Mouse (Mus musculus) forebrain, embryonic 11.5 days (tissue): ENCODE results near the gene Sec14l1. TPM values are rescaled to one million over a fixed set of nuclear protein-coding genes. Genes with fewer than 3 reads are reported as not detected.

Experiments
- ATAC-seq: fragments of 200-750 bp; cut with Nextera tagmentation; replicated peaks from 2 replicates; pipeline ENCODE4 v1.8.0; 2017; ENCODE audit warnings: moderate TSS enrichment; ENCODE audit not compliant: low FRiP score
- DNase-seq: peaks from one replicate; pipeline ENCODE4 v3.0.0-alpha.2; 2017; ENCODE audit warnings: low spot score
- H3K27ac ChIP-seq: fragments of 300-500 bp; sonication (generic); 2 replicates; pipeline ENCODE4 v1.5.1; 2014; ENCODE audit warnings: low read depth, low read length
- H3K27me3 ChIP-seq: fragments of 300-500 bp; sonication (generic); 2 replicates; pipeline ENCODE4 v1.6.1; 2014; ENCODE audit warnings: mild to moderate bottlenecking, low read length, mixed read lengths; ENCODE audit not compliant: control insufficient read depth, insufficient read depth
- H3K36me3 ChIP-seq: fragments of 300-500 bp; sonication (generic); 2 replicates; pipeline ENCODE4 v1.6.1; 2014; ENCODE audit warnings: mild to moderate bottlenecking, low read length, moderate library complexity, mixed read lengths; ENCODE audit not compliant: control insufficient read depth, insufficient read depth
- H3K4me1 ChIP-seq: fragments of 300-500 bp; sonication (generic); replicated peaks from 2 replicates; pipeline ENCODE4 v1.6.1; 2014; ENCODE audit warnings: low read length, mixed read lengths; ENCODE audit not compliant: control insufficient read depth, insufficient read depth
- H3K4me2 ChIP-seq: fragments of 300-500 bp; sonication (generic); 2 replicates; pipeline ENCODE4 v1.6.1; 2014; ENCODE audit warnings: low read depth, mild to moderate bottlenecking, low read length, moderate library complexity, mixed read lengths; ENCODE audit not compliant: severe bottlenecking
- H3K4me3 ChIP-seq: fragments of 300-500 bp; sonication (generic); 2 replicates; pipeline ENCODE4 v1.5.1; 2014; ENCODE audit warnings: low read depth, low read length
- H3K9ac ChIP-seq: fragments of 300-500 bp; sonication (generic); 2 replicates; pipeline ENCODE4 v1.6.1; 2014; ENCODE audit warnings: low read length
- H3K9me3 ChIP-seq: fragments of 300-500 bp; sonication (generic); 2 replicates; pipeline ENCODE4 v1.6.1; 2016; ENCODE audit warnings: low read length, mixed read lengths; ENCODE audit not compliant: control insufficient read depth
- WGBS: fragments of 180-500 bp; shearing (Covaris S2); extraction: QIAGEN DNeasy Blood & Tissue Kit; methylation state at CpG from one replicate; pipeline ENCODE4 v1.1.7; 2014; 5-methylcytosine and 5-hydroxymethylcytosine counted together
- polyA plus RNA-seq: library from polyadenylated mRNA; unstranded; fragments of >200 nt; fragmentation: Nextera tagmentation; extraction: Ambion mirVana; gene quantifications from 2 replicates; pipeline ENCODE4 v1.2.1, GENCODE M21; 2014

Sec14l1 gene
- polyA plus RNA-seq, 1 experiment from 2014 or later: 36.8 TPM

DNA sequence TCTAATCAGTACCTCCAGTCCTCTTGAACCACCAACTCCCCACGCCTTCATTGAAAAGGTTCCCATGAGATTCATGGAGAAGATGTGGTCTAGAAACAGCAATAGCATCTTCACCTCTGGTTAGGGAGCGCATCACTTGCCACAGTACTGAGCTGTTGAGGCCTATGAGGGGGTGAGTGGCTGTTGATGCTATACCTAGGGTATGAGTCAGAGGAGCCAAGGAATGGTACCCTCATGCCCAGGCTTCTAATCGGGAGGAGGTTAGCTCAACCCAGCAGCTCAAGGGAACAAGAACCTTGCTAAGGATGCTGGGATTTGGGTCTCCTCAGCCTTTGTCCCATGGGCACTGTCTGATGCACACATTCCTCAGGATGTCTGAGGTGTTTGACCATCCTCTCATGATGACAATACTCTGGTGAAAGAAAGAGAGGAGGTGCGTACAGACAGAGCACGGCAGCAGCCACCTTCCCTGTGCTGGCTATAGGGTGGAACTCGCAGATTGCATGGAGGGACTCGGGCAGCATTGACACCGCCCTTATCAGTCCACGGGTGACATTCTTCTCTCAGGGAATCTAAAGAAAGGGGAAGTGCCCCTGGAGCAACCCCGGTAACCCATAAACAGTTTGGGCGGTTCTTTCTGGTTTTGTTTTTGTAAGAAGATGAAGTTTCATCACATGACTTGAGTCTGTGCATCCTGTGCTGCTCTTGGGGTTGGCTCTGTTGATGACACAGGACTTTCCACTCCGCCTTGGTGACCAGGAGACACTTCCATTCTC, 5.6 kb upstream of the Sec14l1 start:
- no peak for ATAC-seq
- DNase-seq: no peak
- Histone ChIP-seq H3K4me2 (no peak overlapping the region), H3K9me3 (no peaks in the 10 kb centered on the region), H3K4me3 (no peak overlapping the region), H3K27me3 (no peaks in the 10 kb centered on the region), H3K36me3 (no peaks in the 10 kb centered on the region), H3K9ac (no peak overlapping the region), H3K4me1 (peaks cover 3% of the 10 kb centered on the region), H3K27ac (no peak overlapping the region)
- 88% methylated on average over 12 of the region's 12 CpGs for WGBS

DNA sequence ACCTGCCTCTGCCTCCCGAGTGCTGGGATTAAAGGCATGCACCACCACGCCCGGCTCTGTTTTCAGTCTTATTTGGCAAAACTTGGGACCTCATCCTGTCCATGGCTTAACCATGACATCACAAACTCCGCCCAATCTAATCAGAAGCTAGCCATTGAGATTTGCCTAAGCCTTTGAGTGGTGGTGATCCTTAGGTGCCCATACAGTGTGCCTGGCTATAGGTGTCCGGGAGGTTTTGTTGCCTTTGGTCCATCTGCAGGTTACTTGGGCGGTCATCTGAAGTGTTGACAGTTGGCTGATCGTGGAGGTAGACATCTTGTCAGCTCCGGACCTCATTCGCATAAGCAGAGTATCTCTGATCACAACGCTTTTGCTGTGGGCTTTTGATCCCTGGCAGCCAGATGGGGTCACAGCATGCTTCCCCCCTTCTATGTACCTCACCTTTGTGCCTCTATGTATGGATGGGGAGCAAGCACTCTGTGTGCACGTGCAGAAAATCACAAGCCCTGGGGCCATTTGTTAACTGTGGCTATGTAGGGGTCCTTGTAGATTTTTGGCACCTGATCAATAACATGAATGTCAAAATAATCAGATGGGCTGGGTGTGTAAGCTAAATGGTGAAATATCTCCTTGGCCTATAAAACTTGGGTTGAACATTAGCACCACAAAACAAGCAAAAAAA, 2.9 kb upstream of the Sec14l1 start:
- no peak overlapping the region for H3K9ac ChIP-seq
- H3K27me3 ChIP-seq: no peaks in the 10 kb centered on the region
- no peak for ATAC-seq
- H3K4me2 ChIP-seq: no peak overlapping the region
- 90% methylated on average over 11 of the region's 11 CpGs for WGBS
- peaks cover 5% of the 10 kb centered on the region for H3K4me1 ChIP-seq
- no peak overlapping the region for H3K4me3 ChIP-seq
- no peaks in the 10 kb centered on the region for H3K9me3 ChIP-seq
- H3K36me3 ChIP-seq: no peaks in the 10 kb centered on the region
- H3K27ac ChIP-seq: no peak overlapping the region
- DNase-seq: no peak

DNA sequence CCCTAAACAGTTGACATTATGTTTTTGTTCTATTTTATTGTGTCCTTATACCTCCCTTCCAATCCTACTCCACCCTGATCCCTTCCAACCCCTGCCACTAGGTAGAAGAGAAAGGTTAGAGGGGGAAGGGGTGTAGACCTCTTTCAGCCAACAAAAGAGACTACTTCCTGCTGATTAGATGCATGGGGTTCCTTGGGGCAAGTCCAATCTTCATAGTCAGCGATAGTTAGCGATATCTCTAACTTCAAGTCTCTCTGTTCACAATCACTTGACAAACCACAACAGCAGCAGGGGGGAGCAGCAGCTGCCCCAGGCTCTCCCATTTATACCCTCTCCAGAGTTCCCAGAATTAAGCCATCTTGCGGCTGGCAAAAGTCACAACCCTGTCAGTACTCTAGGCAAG, 2.3 kb upstream of the Sec14l1 start:
- H3K4me1 ChIP-seq: peaks cover 5% of the 10 kb centered on the region; the same call in 1 of the 2 replicates
- no peak overlapping the region for H3K4me2 ChIP-seq
- H3K9me3 ChIP-seq: no peaks in the 10 kb centered on the region
- no peak overlapping the region for H3K9ac ChIP-seq
- ATAC-seq: no peak
- no peaks in the 10 kb centered on the region for H3K27me3 ChIP-seq
- no peaks in the 10 kb centered on the region for H3K36me3 ChIP-seq
- WGBS: 62% methylated on average over 3 of the region's 3 CpGs
- H3K4me3 ChIP-seq: no peak overlapping the region
- no peak overlapping the region for H3K27ac ChIP-seq
- DNase-seq: no peak

GRCm38 (mm10) chr11:117113377-117113776, 1.6 kb upstream of the Sec14l1 start:
- 92% methylated on average over 5 of the region's 5 CpGs for WGBS
- Histone ChIP-seq H3K9ac (no peak overlapping the region), H3K36me3 (no peaks in the 10 kb centered on the region), H3K9me3 (no peaks in the 10 kb centered on the region), H3K27ac (no peak overlapping the region), H3K27me3 (no peaks in the 10 kb centered on the region), H3K4me2 (no peak overlapping the region), H3K4me1 (peaks cover 5% of the 10 kb centered on the region; the same call in 1 of the 2 replicates), H3K4me3 (no peak overlapping the region)
- DNase-seq (no peak), ATAC-seq (no peak)

- ATAC-seq (no peak), DNase-seq (peak; percentile 58)
- 61% methylated on average over 13 of the region's 13 CpGs for WGBS
- H3K4me3 ChIP-seq: peak overlapping the region; percentile 82
- H3K27me3 ChIP-seq: no peaks in the 10 kb centered on the region
- H3K27ac ChIP-seq: peak overlapping the region; percentile 97
- no peaks in the 10 kb centered on the region for H3K9me3 ChIP-seq
- peak overlapping the region; percentile 78 for H3K9ac ChIP-seq
- H3K4me1 ChIP-seq: peaks cover 5% of the 10 kb centered on the region; the same call in 1 of the 2 replicates
- H3K4me2 ChIP-seq: peak overlapping the region; percentile 78
- H3K36me3 ChIP-seq: no peaks in the 10 kb centered on the region
Measured at GRCm38 (mm10) chr11:117114231-117114591, 757 bp upstream of the Sec14l1 start.

GRCm38 (mm10) chr11:117115346-117116219, 615 bp downstream of the Sec14l1 start:
- H3K4me3 ChIP-seq: peak overlapping the region; percentile 82
- peak overlapping the region; percentile 82 for H3K9ac ChIP-seq
- WGBS: 1% methylated on average over 52 of the region's 54 CpGs
- no peaks in the 10 kb centered on the region for H3K36me3 ChIP-seq
- H3K9me3 ChIP-seq: no peaks in the 10 kb centered on the region
- ATAC-seq: peak; percentile 81
- H3K27me3 ChIP-seq: no peaks in the 10 kb centered on the region
- peak overlapping the region; percentile 69 for H3K27ac ChIP-seq
- peaks cover 8% of the 10 kb centered on the region; the same call in 1 of the 2 replicates for H3K4me1 ChIP-seq
- H3K4me2 ChIP-seq: peak overlapping the region; percentile 78
- DNase-seq: no peak

DNA sequence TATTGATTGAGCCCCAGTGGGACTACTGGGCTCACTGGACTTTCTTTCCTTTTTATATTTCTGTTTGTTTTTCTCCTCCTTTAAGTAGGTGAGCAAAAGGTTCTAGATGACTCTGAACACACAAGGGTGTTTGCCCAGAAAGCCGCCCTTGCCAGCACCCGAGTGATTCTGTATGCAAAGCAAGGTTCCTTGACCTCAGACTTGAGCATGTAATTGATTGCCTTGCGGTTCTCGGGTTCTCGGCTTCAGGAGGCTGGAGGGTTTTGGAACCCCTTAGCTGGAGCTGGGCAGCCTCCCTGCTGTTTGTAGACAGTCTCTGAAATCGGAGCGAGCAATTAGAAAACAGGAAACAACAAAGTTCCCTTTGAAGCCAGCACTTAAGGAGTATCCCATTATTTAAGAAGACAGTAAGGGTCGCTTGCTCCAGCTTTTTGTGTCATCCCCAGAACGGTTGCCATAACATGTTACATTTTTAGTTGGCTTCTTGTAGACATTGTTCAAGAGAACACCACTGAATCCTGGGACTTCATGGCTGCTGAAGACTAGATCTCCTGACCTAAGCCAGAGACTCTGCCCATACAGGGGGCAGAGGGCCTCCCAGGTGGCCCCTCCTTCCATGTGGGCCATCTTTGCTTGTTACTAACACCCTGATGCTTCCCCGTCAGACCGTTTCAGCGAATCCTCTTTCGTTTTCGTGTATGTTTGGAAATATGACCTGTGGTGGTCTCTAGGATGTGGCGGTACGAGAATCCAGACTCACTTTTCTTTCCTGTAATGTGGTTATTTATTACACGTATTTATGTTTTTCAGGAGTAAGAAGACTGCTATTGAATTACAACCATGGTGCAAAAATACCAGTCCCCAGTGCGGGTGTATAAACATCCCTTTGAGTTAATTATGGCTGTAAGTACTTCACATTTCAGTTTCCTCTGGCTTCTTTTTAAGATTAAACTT, 1.7 kb downstream of the Sec14l1 start:
- Histone ChIP-seq H3K4me1 (peaks cover 14% of the 10 kb centered on the region; the same call in 1 of the 2 replicates), H3K9ac (peak overlapping the region; percentile 82), H3K27ac (no peak overlapping the region), H3K27me3 (no peaks in the 10 kb centered on the region), H3K36me3 (no peaks in the 10 kb centered on the region), H3K4me2 (peak overlapping the region; percentile 78), H3K9me3 (no peaks in the 10 kb centered on the region), H3K4me3 (peak overlapping the region; percentile 82)
- DNase-seq (no peak), ATAC-seq (no peak)
- 67% methylated on average over 18 of the region's 18 CpGs for WGBS
